Mouse (Mus musculus): ENCODE measurements around the gene Tbx22.

Gene Tbx22

GRCm38 (mm10) chrX:107667664-107668063, at the start of gene Tbx22:
Tbx22 (plus strand) TSS chrX:107667964.
- no peak for DNase-seq (ENCODE audit: low spot score in 2 of 2)

GRCm38 (mm10) chrX:107668677-107669076, 913 bp downstream of the Tbx22 start:
- no peak for DNase-seq (ENCODE audit: low spot score in 2 of 2)

- no peak for DNase-seq (ENCODE audit: low spot score in 2 of 2)
Observed at GRCm38 (mm10) chrX:107679203-107679602, 11.4 kb downstream of the Tbx22 start.

- no peak for DNase-seq (ENCODE audit: low spot score in 2 of 2)
Observed at GRCm38 (mm10) chrX:107708584-107708983, 40.8 kb downstream of the Tbx22 start.

- DNase-seq (ENCODE audit: low spot score in 2 of 2), result no peak
Observed at GRCm38 (mm10) chrX:107723541-107723940, 55.8 kb downstream of the Tbx22 start.
